ENCODE assay signal across 26 mouse cellular contexts in genomic region chr16:77125908-77126307, GRCm38 (mm10).
DNase-seq lines count a peak whose midpoint lies in the region; ATAC-seq and TF ChIP-seq lines count a peak whose summit lies in the region.
"Had no signal": no experiment of that assay in that cellular context is flagged by ENCODE, and none has a peak within 500 bp of the region (broad histone marks: within the 10 kb centered on the region; RNA-seq: fewer than 3 reads in every experiment).

No protein-coding gene starts in this region.

- H3K9ac ChIP-seq in forebrain, postnatal 0 days = no peak overlapping the region
- no peak overlapping the region for H3K9ac ChIP-seq in forebrain, embryonic 16.5 days (replicated peaks; ENCODE audit: low read depth, low read length)
- H3K9ac ChIP-seq: embryonic facial prominence, embryonic 13.5 days; hindbrain, embryonic 12.5 days; limb, embryonic 12.5 days; liver, embryonic 15.5 days; lung, embryonic 14.5 days; stomach, embryonic 15.5 days had no signal

- H3K27ac ChIP-seq in forebrain, postnatal 0 days (ENCODE audit: low read depth, low read length) = no peak overlapping the region
- no peak overlapping the region for H3K27ac ChIP-seq in forebrain, embryonic 16.5 days (ENCODE audit: low read length)
- H3K27ac ChIP-seq in layer of hippocampus, adult 2 months = no peak overlapping the region
- H3K27ac ChIP-seq: embryonic facial prominence, embryonic 13.5 days; hindbrain, embryonic 12.5 days; kidney, postnatal 0 days; limb, embryonic 12.5 days; liver, embryonic 15.5 days; stomach, embryonic 15.5 days had no signal

- H3K4me1 ChIP-seq in forebrain, postnatal 0 days (ENCODE audit: insufficient read depth) = no peaks in the 10 kb centered on the region; the same call in 1 of the 2 replicates
- H3K4me1 ChIP-seq in forebrain, embryonic 16.5 days (replicated peaks; ENCODE audit: control insufficient read depth, insufficient read depth, low read length) = peaks cover 6% of the 10 kb centered on the region; the same call in 1 of the 2 replicates
- H3K4me1 ChIP-seq: limb, embryonic 12.5 days; liver, embryonic 15.5 days; stomach, embryonic 15.5 days had no signal

- no peaks in the 10 kb centered on the region for H3K36me3 ChIP-seq in forebrain, postnatal 0 days (ENCODE audit: insufficient read depth)
- H3K36me3 ChIP-seq in forebrain, embryonic 16.5 days (ENCODE audit: control insufficient read depth, insufficient read depth) = no peaks in the 10 kb centered on the region
- H3K36me3 ChIP-seq: embryonic facial prominence, embryonic 13.5 days; hindbrain, embryonic 12.5 days; limb, embryonic 12.5 days; liver, embryonic 15.5 days; stomach, embryonic 15.5 days had no signal

- no peak overlapping the region for H3K4me3 ChIP-seq in forebrain, postnatal 0 days (ENCODE audit: low read depth, low read length)
- H3K4me3 ChIP-seq in forebrain, embryonic 16.5 days (replicated peaks; ENCODE audit: low read length) = no peak overlapping the region
- no peak overlapping the region for H3K4me3 ChIP-seq in layer of hippocampus, adult 2 months
- H3K4me3 ChIP-seq: embryonic facial prominence, embryonic 13.5 days; hindbrain, embryonic 12.5 days; limb, embryonic 12.5 days; liver, embryonic 15.5 days; stomach, embryonic 15.5 days had no signal

- no peaks in the 10 kb centered on the region for H3K27me3 ChIP-seq in forebrain, postnatal 0 days (ENCODE audit: insufficient read depth, low read length)
- H3K27me3 ChIP-seq in forebrain, embryonic 16.5 days (replicated peaks; ENCODE audit: control insufficient read depth, insufficient read depth, low read length) = no peaks in the 10 kb centered on the region
- H3K27me3 ChIP-seq: embryonic facial prominence, embryonic 13.5 days; hindbrain, embryonic 12.5 days; limb, embryonic 12.5 days; liver, embryonic 15.5 days; stomach, embryonic 15.5 days had no signal

- no peak for ATAC-seq in forebrain, postnatal 0 days
- ATAC-seq in forebrain, embryonic 16.5 days = no peak
- ATAC-seq: intestine, embryonic 16.5 days had no signal

- H3K4me2 ChIP-seq in forebrain, postnatal 0 days (ENCODE audit: low read depth) = no peak overlapping the region
- no peak overlapping the region for H3K4me2 ChIP-seq in forebrain, embryonic 16.5 days (ENCODE audit: low read length)
- H3K4me2 ChIP-seq: embryonic facial prominence, embryonic 13.5 days; hindbrain, embryonic 12.5 days; limb, embryonic 12.5 days; liver, embryonic 15.5 days; lung, embryonic 14.5 days; midbrain, embryonic 11.5 days; stomach, embryonic 15.5 days had no signal

- WGBS in forebrain, postnatal 0 days = 58% methylated on average over 1 of the region's 1 CpGs
- 68% methylated on average over 1 of the region's 1 CpGs for WGBS in forebrain, embryonic 16.5 days

- no peaks in the 10 kb centered on the region for H3K9me3 ChIP-seq in forebrain, postnatal 0 days (ENCODE audit: low read length)
- no peaks in the 10 kb centered on the region for H3K9me3 ChIP-seq in forebrain, embryonic 16.5 days (ENCODE audit: control insufficient read depth, low read length)
- H3K9me3 ChIP-seq: embryonic facial prominence, embryonic 13.5 days; hindbrain, embryonic 12.5 days; limb, embryonic 12.5 days; liver, embryonic 15.5 days; stomach, embryonic 15.5 days had no signal

- TF ChIP-seq CTCF in forebrain, postnatal 0 days (IDR thresholded peaks at IDR 0.05; ENCODE audit: low read depth) = peak; percentile 24; the same call in 1 of the 2 replicates
- peak; percentile 55 for TF ChIP-seq CTCF in layer of hippocampus, adult 2 months (conservative IDR thresholded peaks at IDR 0.05)

- DNase-seq in forebrain, postnatal 0 days = no peak
- DNase-seq in layer of hippocampus, adult 2 months (ENCODE audit: low spot score in 2 of 2) = no peak
- DNase-seq in layer of hippocampus, postnatal 36 days = no peak
- peak; percentile 13 for DNase-seq in NIH3T3 (ENCODE audit: low read depth)
- DNase-seq in telencephalon, adult 2 months (ENCODE audit: low read depth, low spot score) = peak; percentile 18
- DNase-seq in neural tube, embryonic 10.5 days (ENCODE audit: extremely low spot score, low spot score) = no peak
- DNase-seq: adrenal gland, adult 2 months; cerebellum, adult 11 months; cerebellum, adult 9-10 months; gastrocnemius, postnatal 10 days; heart, postnatal 14 days; kidney, adult 8-10 months; kidney, postnatal 4 days; lung, embryonic 14.5 days; right cerebral cortex, postnatal 14 days; thymus, adult 18-20 months; thymus, postnatal 25 days had no signal

Comparison
In these comparisons a context has a peak if more than half of its experiments do, and no peak if none do; other contexts are left out.
1. DNase-seq: peak in NIH3T3 (single experiment) and telencephalon, adult 2 months (single experiment); none in forebrain, postnatal 0 days (single experiment), layer of hippocampus, adult 2 months (0 of 2), layer of hippocampus, postnatal 36 days (0 of 2) and neural tube, embryonic 10.5 days (single experiment).